Mouse (Mus musculus) ES-E14 (cell line): ENCODE measurements around the gene Gm17545.

Experiments
- CHD2 ChIP-seq: IDR thresholded peaks from 2 replicates; pipeline ENCODE4 v1.6.1; 2014; ENCODE audit warnings: mild to moderate bottlenecking, low read depth, low read length, inconsistent platforms
- ZC3H11A ChIP-seq: IDR thresholded peaks from 2 replicates; pipeline ENCODE4 v1.6.1; 2012; ENCODE audit warnings: low read depth, mild to moderate bottlenecking, inconsistent platforms, low read length, borderline replicate concordance
- ZNF384 ChIP-seq: IDR thresholded peaks from 2 replicates; pipeline ENCODE4 v1.6.1; 2012; ENCODE audit warnings: low read depth, low read length, inconsistent platforms

DNA sequence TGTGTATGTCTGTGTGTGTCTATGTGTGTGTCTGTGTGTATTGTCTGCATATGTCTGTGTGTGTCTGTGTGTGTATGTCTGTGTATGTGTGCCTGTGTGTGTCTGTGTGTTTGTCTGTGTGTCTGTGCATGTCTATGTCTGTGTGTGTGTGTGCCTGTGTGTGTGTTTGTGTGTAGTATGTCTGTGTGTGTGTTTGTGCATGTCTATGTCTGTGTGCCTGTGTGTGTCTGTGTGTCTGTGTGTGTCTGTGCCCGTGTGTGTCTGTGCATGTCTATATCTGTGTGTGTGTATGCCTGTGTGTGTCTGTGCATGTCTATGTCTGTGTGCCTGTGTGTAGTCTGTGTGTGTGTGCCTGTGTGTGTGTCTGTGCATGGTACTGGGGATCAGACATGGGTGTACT lies 9.0 kb upstream of the Gm17545 start:
- TF ChIP-seq ZC3H11A (no peak), CHD2 (no peak), ZNF384 (no peak)
